Mouse (Mus musculus): ENCODE measurements at regions not wholly inside any gene's neighbourhood (a gene's known extent, or its start where the extent isn't known, plus 50 kb on each side); places are given as distances from the start of the nearest gene placed in this dataset.

- TF ChIP-seq SIN3A (IDR thresholded peaks at IDR 0.05; ENCODE audit: low read length) (no peak), TBP (conservative IDR thresholded peaks at IDR 0.05; ENCODE audit: low read depth, low read length) (no peak), MAX (IDR thresholded peaks at IDR 0.05; ENCODE audit: low read length) (no peak), BHLHE40 (IDR thresholded peaks at IDR 0.05; ENCODE audit: low read depth, low read length) (no peak), USF1 (IDR thresholded peaks at IDR 0.05; ENCODE audit: low read depth, low read length) (no peak), NRF1 (IDR thresholded peaks at IDR 0.05; ENCODE audit: low read depth, low read length) (no peak)
- no peaks in the 10 kb centered on the region for H3K36me3 ChIP-seq (replicated peaks in 1 of 2; ENCODE audit: control insufficient read depth in 1 of 2, insufficient read depth in 1 of 2, low read length in 1 of 2)
- in situ Hi-C loops (cut with MboI; ENCODE audit: low pct_ligation_motif_present, low pct_unique_long_range_greater_than_20kb, low sequenced_read_pairs), result no loop called here
- no peak overlapping the region for H3K9ac ChIP-seq (ENCODE audit: insufficient read depth, low read depth)
- no peaks in the 10 kb centered on the region for H3K4me1 ChIP-seq (ENCODE audit: control insufficient read depth in 1 of 2, insufficient read depth in 2 of 2)
- no peak for DNase-seq (ENCODE audit: extremely low read depth)
- H3K27ac ChIP-seq (ENCODE audit: insufficient read depth, low read depth), result no peak overlapping the region
- H3K27me3 ChIP-seq (replicated peaks), result no peaks in the 10 kb centered on the region
- H3K9me3 ChIP-seq (replicated peaks; ENCODE audit: low read length), result no peaks in the 10 kb centered on the region
- no peak overlapping the region for H3K4me2 ChIP-seq (ENCODE audit: insufficient read depth, low read depth, poor library complexity, severe bottlenecking)
- H3K79me2 ChIP-seq (replicated peaks; ENCODE audit: control insufficient read depth, extremely low read depth, insufficient read depth, poor library complexity, severe bottlenecking), result no peaks in the 10 kb centered on the region
- dilution Hi-C loops (cut with MboI; ENCODE audit: extremely low pct_ligation_motif_present, extremely low pct_unique_long_range_greater_than_20kb, low sequenced_read_pairs), result no loop called here
- H3K4me3 ChIP-seq (replicated peaks in 1 of 3; ENCODE audit: low read depth in 2 of 3, low read length in 2 of 3, poor library complexity in 1 of 3), result no peak overlapping the region
Observed at GRCm38 (mm10) chr1:94140518-94140917, 88.2 kb upstream of the Pdcd1 start.

GRCm38 (mm10) chr1:94139445-94140062 lies 87.2 kb upstream of the Pdcd1 start:
- dilution Hi-C loops (cut with MboI; ENCODE audit: extremely low pct_ligation_motif_present, extremely low pct_unique_long_range_greater_than_20kb, low sequenced_read_pairs) (no loop called here), in situ Hi-C loops (cut with MboI; ENCODE audit: low pct_ligation_motif_present, low pct_unique_long_range_greater_than_20kb, low sequenced_read_pairs) (no loop called here)
- H3K4me2 ChIP-seq (ENCODE audit: insufficient read depth, low read depth, poor library complexity, severe bottlenecking), result no peak overlapping the region
- H3K9ac ChIP-seq (ENCODE audit: insufficient read depth, low read depth), result no peak overlapping the region
- no peaks in the 10 kb centered on the region for H3K36me3 ChIP-seq (replicated peaks in 1 of 2; ENCODE audit: control insufficient read depth in 1 of 2, insufficient read depth in 1 of 2, low read length in 1 of 2)
- H3K4me3 ChIP-seq (replicated peaks in 1 of 3; ENCODE audit: low read depth in 2 of 3, low read length in 2 of 3, poor library complexity in 1 of 3), result no peak overlapping the region
- no peak overlapping the region for H3K27ac ChIP-seq (ENCODE audit: insufficient read depth, low read depth)
- no peaks in the 10 kb centered on the region for H3K4me1 ChIP-seq (ENCODE audit: control insufficient read depth in 1 of 2, insufficient read depth in 2 of 2)
- TF ChIP-seq EP300 (IDR thresholded peaks at IDR 0.05; ENCODE audit: low read length), result no peak
- TF ChIP-seq RAD21 (IDR thresholded peaks at IDR 0.05; ENCODE audit: low read depth, low read length), result peak; percentile 80
- TF ChIP-seq SMC3 (IDR thresholded peaks at IDR 0.05; ENCODE audit: low read depth, low read length), result peak; percentile 54
- TF ChIP-seq CHD2 (IDR thresholded peaks at IDR 0.05; ENCODE audit: low read length), result no peak
- TF ChIP-seq POLR2A (IDR thresholded peaks at IDR 0.05; ENCODE audit: low read depth, low read length), result no peak
- TF ChIP-seq RCOR1 (conservative IDR thresholded peaks at IDR 0.05; ENCODE audit: low read depth, low read length), result no peak
- peak in 1 of 2 experiments; percentile 66; a peak in 3 of 4 replicates for TF ChIP-seq CTCF (conservative IDR thresholded peaks at IDR 0.05 in 1 of 2, IDR thresholded peaks at IDR 0.05 in 1 of 2; ENCODE audit: low read depth in 2 of 2, low read length in 2 of 2)
- no peak for TF ChIP-seq MYC (IDR thresholded peaks at IDR 0.05; ENCODE audit: low read depth, low read length)
- peak; percentile 67 for TF ChIP-seq ZNF384 (IDR thresholded peaks at IDR 0.05; ENCODE audit: low read depth, low read length)
- no peaks in the 10 kb centered on the region for H3K9me3 ChIP-seq (replicated peaks; ENCODE audit: low read length)
- no peaks in the 10 kb centered on the region for H3K79me2 ChIP-seq (replicated peaks; ENCODE audit: control insufficient read depth, extremely low read depth, insufficient read depth, poor library complexity, severe bottlenecking)
- DNase-seq (ENCODE audit: extremely low read depth), result peak; percentile 13
- H3K27me3 ChIP-seq (replicated peaks), result no peaks in the 10 kb centered on the region

GRCm38 (mm10) chr1:94136731-94137130 lies 84.4 kb upstream of the Pdcd1 start:
- DNase-seq (ENCODE audit: extremely low read depth), result no peak
- H3K4me1 ChIP-seq (ENCODE audit: control insufficient read depth in 1 of 2, insufficient read depth in 2 of 2), result no peaks in the 10 kb centered on the region
- H3K27ac ChIP-seq (ENCODE audit: insufficient read depth, low read depth), result no peak overlapping the region
- no peak overlapping the region for H3K9ac ChIP-seq (ENCODE audit: insufficient read depth, low read depth)
- H3K9me3 ChIP-seq (replicated peaks; ENCODE audit: low read length), result no peaks in the 10 kb centered on the region
- H3K4me3 ChIP-seq (replicated peaks in 1 of 3; ENCODE audit: low read depth in 2 of 3, low read length in 2 of 3, poor library complexity in 1 of 3), result no peak overlapping the region
- H3K79me2 ChIP-seq (replicated peaks; ENCODE audit: control insufficient read depth, extremely low read depth, insufficient read depth, poor library complexity, severe bottlenecking), result no peaks in the 10 kb centered on the region
- TF ChIP-seq MAFK (IDR thresholded peaks at IDR 0.05; ENCODE audit: insufficient replicate concordance, low read length) (no peak), POLR2A (IDR thresholded peaks at IDR 0.05; ENCODE audit: low read depth, low read length) (no peak), KAT2A (IDR thresholded peaks at IDR 0.05; ENCODE audit: insufficient replicate concordance, low read length) (no peak), ZNF384 (IDR thresholded peaks at IDR 0.05; ENCODE audit: low read depth, low read length) (no peak)
- no peaks in the 10 kb centered on the region for H3K36me3 ChIP-seq (replicated peaks in 1 of 2; ENCODE audit: control insufficient read depth in 1 of 2, insufficient read depth in 1 of 2, low read length in 1 of 2)
- no peak overlapping the region for H3K4me2 ChIP-seq (ENCODE audit: insufficient read depth, low read depth, poor library complexity, severe bottlenecking)
- no peaks in the 10 kb centered on the region for H3K27me3 ChIP-seq (replicated peaks)
- dilution Hi-C loops (cut with MboI; ENCODE audit: extremely low pct_ligation_motif_present, extremely low pct_unique_long_range_greater_than_20kb, low sequenced_read_pairs), result no loop called here
- in situ Hi-C loops (cut with MboI; ENCODE audit: low pct_ligation_motif_present, low pct_unique_long_range_greater_than_20kb, low sequenced_read_pairs), result no loop called here

All from CH12.LX (cell line).